Mouse (Mus musculus): ENCODE measurements around the gene Pnrc2.
A peak's percentile ranks its signal among the peaks of the same experiment; 100 is the strongest.

Gene Pnrc2

GRCm38 (mm10) chr4:135823298-135823697 lies 50.4 kb downstream of the Pnrc2 start:
- peak; percentile 57 for DNase-seq (ENCODE audit: low spot score)

DNA sequence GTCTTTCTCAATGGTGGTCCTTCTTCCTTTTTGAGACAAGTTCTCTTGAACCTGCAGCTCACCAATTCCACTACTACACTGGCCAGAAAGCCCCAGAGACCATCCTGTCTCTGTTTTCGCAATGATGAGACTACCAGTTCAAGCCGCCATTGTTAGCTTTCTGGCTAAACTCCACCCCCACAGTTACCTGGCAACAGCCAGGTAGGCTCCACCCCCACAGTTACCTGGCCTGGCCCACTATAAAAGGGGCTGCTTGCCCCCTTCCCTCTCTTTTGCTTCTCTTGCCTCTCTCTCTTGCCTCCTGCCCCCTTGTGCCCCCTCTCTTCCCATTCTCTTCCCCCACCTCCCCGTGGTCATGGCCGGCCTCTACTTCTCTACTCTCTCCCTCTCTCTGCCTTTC lies 51.9 kb downstream of the Pnrc2 start:
- no peak for DNase-seq (ENCODE audit: low spot score)

All from c-Kit-positive CD71-positive TER-119-positive erythroid progenitor cells, embryonic 14.5 days (primary cell).